Mouse (Mus musculus) CD4-positive naive resting alpha-beta T cell, adult 57 days (primary cell): ENCODE results near the gene Xpc. TPM values are rescaled to one million over a fixed set of nuclear protein-coding genes. Genes with fewer than 3 reads are reported as not detected.

ENCODE experiments used
- total RNA-seq: library from RNA; stranded (reverse); gene quantifications from one replicate; pipeline ENCODE4 v1.2.4, GENCODE M21; 2023

The Xpc gene
- 24.3 TPM for total RNA-seq

GRCm38 (mm10) chr6:91515545-91516449 is at the start of gene Xpc, which contains the start of gene Lsm3:
Gene Xpc, minus strand, starts transcription at chr6:91515888.
Gene Lsm3, plus strand, starts transcription at chr6:91515928.

DNA sequence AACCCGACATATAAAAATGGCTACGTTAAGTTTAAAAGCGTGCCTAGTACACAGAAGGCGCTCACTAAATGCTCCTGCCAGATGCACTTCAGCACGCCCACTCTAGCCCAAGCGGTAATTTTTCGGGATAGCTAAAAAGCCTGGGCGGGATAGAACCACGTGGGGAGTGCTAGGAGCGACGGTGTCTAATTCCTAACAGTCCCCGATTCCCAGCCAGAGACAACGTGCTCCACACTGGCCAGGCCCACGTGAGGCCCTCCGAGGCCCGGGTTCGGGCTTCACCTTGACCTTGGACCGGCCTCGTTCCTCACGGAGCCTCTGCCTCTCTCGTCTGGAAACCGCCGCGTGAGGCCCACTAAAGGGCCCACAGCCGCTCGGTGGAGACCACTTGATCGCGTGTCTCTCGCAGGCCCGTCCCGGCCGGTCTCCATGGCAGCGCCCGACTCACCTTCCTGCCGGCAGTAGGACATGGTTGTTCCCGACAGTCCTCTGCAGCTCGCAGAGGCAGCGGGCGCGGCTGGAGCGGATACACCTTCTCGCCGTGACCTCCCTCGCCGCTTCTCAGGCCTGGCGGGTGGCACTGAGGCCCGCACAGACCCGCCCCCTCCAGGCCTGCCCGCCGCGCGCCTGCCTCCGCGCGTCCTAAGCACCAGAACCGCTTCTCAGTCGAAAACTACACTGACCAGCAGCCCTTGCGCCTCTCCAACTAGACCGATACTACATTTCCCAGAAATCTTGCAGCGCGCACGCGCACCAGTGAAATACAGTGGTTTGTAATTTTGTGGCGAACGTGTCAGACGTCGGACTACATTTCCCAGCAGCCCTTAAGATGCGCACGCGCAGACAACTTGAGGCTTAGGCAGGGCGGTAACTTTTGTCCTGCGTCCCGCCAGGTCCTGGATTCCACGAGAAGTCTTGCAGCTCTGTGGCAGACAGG is 42.6 kb downstream of the Xpc start, which contains the start of the genes Chchd4 and Tmem43:
Gene Chchd4, minus strand, starts transcription at position 679 of the 937 bp plus-strand sequence.
Gene Tmem43, plus strand, starts transcription at position 836 of the 937 bp plus-strand sequence.

Other genes with a start within 250 kb of the Xpc start
- not detected for gene Wnt7a, start 104.5 kb downstream of the Xpc start, total RNA-seq
- 7.8 TPM for gene Chchd4, start 42.3 kb downstream of the Xpc start, total RNA-seq
- 43.4 TPM for gene Tmem43, start 42.2 kb downstream of the Xpc start, total RNA-seq
- gene Lsm3, start within 50 bp of the Xpc start, total RNA-seq: 62.0 TPM
- 102 TPM for gene Slc6a6, start 168.2 kb upstream of the Xpc start, total RNA-seq